Mouse (Mus musculus) hindbrain, embryonic 16.5 days (tissue): ENCODE data around the gene Poc1a. TPM values are rescaled to one million over a fixed set of nuclear protein-coding genes. Genes with fewer than 3 reads are reported as not detected.

Experiments used
- ATAC-seq: fragments of 200-750 bp; cut with Nextera tagmentation; 2 replicates; pipeline ENCODE4 v1.8.0; 2017; ENCODE audit warnings: moderate TSS enrichment, moderate library complexity
- H3K27ac ChIP-seq: fragments of 300-500 bp; sonication (generic); 2 replicates; pipeline ENCODE4 v1.5.1; 2014; ENCODE audit warnings: low read depth, mild to moderate bottlenecking, control low read depth, low read length, moderate library complexity
- H3K27me3 ChIP-seq: fragments of 300-500 bp; sonication (generic); replicated peaks from 2 replicates; pipeline ENCODE4 v1.6.1; 2014; ENCODE audit warnings: low read length; ENCODE audit not compliant: control insufficient read depth, insufficient read depth
- H3K36me3 ChIP-seq: fragments of 300-500 bp; sonication (generic); 2 replicates; pipeline ENCODE4 v1.6.1; 2014; ENCODE audit warnings: mild to moderate bottlenecking, low read length, moderate library complexity, mixed read lengths; ENCODE audit not compliant: control insufficient read depth, insufficient read depth
- H3K4me1 ChIP-seq: fragments of 300-500 bp; sonication (generic); 2 replicates; pipeline ENCODE4 v1.6.1; 2014; ENCODE audit warnings: low read depth, low read length; ENCODE audit not compliant: control insufficient read depth, insufficient read depth
- H3K4me2 ChIP-seq: fragments of 300-500 bp; sonication (generic); 2 replicates; pipeline ENCODE4 v1.6.1; 2014; ENCODE audit warnings: mild to moderate bottlenecking, low read length, control low read depth, moderate library complexity
- H3K4me3 ChIP-seq: fragments of 300-500 bp; sonication (generic); 2 replicates; pipeline ENCODE4 v1.5.1; 2014; ENCODE audit warnings: mild to moderate bottlenecking, low read length, control low read depth, moderate library complexity
- H3K9ac ChIP-seq: fragments of 300-500 bp; sonication (generic); 2 replicates; pipeline ENCODE4 v1.6.1; 2014; ENCODE audit warnings: low read depth, mild to moderate bottlenecking, control low read depth, low read length, moderate library complexity
- H3K9me3 ChIP-seq: fragments of 300-500 bp; sonication (generic); 2 replicates; pipeline ENCODE4 v1.6.1; 2014; ENCODE audit warnings: mild to moderate bottlenecking, low read length, moderate library complexity; ENCODE audit not compliant: control insufficient read depth
- WGBS: fragments of 180-500 bp; shearing (Covaris S2); extraction: QIAGEN DNeasy Blood & Tissue Kit; methylation state at CpG from one replicate; pipeline ENCODE4 v1.1.7; 2014; 5-methylcytosine and 5-hydroxymethylcytosine counted together
- polyA plus RNA-seq: library from polyadenylated mRNA; unstranded; fragments of >200 nt; fragmentation: Nextera tagmentation; extraction: Ambion mirVana; gene quantifications from 2 replicates; pipeline ENCODE4 v1.2.1, GENCODE M21; 2015

Gene Poc1a
- polyA plus RNA-seq, 1 experiment from 2014 or later = 8.9 TPM

DNA sequence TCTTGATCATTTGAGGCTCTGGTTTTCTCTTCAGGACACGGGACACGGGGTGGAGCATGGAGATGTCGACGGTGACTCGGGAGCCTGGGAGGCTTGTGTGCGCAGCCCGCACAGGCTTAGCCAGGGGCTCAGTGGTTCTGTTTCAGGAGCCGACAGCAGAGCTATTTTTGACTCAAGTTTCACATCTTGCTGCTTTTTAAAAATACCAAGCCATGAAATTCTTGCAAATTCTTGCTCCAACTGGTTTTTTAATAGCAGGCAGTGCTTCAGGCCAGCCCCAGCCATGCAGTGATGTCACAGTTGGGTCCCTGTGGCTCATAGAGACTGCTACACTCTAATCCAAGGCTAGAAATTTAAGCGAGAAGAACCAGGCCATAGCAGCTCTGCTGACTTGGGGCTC lies 56.8 kb downstream of the Poc1a start:
- WGBS = 88% methylated on average over 9 of the region's 9 CpGs

DNA sequence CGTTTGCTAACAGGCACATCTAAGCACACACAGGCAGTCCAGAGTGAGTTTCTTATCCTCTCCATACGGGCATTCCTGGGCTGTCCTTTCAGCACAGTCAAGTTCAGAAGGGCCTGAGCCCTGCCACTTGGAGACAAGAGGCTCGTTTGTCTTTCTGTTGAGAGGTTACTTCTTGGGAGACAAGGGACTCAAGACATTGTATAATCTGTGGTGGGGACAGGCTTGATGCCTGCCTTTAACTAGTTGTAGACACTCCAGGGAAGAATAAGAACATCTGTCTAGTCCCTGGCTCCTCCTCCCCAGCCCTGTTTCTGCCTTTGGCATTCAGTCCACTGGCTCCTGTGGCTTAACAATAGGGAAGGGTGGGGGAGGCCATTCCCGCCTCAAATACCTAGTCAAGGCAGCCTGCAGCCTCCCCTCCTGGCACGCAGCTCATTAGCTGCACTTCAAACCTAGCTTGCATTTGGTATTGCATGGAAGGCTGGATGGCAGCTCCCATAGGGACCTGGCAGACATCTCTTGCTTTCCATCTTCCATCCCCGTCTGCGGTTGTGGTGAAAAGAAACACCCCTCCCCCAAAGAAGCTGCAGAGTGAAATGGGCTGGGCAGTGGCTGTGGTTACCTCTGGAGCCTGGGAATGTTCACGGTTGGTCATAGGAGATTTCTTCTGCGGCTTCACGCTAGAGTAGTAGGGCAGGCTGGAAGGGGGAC lies 57.8 kb downstream of the Poc1a start:
- Histone ChIP-seq H3K4me3 (no peak overlapping the region), H3K9ac (peak overlapping the region; percentile 35), H3K4me1 (peaks cover 11% of the 10 kb centered on the region), H3K9me3 (no peaks in the 10 kb centered on the region), H3K27me3 (no peaks in the 10 kb centered on the region), H3K4me2 (no peak overlapping the region), H3K36me3 (no peaks in the 10 kb centered on the region), H3K27ac (peak overlapping the region; percentile 31)
- 11% methylated on average over 10 of the region's 10 CpGs for WGBS
- peak; percentile 41; the same call in 1 of the 2 replicates for ATAC-seq

More for the DNA sequence above, 56.8 kb downstream of the Poc1a start:
- no peak for ATAC-seq
- no peaks in the 10 kb centered on the region for H3K9me3 ChIP-seq
- peaks cover 11% of the 10 kb centered on the region for H3K4me1 ChIP-seq
- H3K36me3 ChIP-seq = no peaks in the 10 kb centered on the region
- no peak overlapping the region for H3K27ac ChIP-seq
- no peak overlapping the region for H3K9ac ChIP-seq
- no peak overlapping the region for H3K4me3 ChIP-seq
- H3K27me3 ChIP-seq = no peaks in the 10 kb centered on the region
- no peak overlapping the region for H3K4me2 ChIP-seq

DNA sequence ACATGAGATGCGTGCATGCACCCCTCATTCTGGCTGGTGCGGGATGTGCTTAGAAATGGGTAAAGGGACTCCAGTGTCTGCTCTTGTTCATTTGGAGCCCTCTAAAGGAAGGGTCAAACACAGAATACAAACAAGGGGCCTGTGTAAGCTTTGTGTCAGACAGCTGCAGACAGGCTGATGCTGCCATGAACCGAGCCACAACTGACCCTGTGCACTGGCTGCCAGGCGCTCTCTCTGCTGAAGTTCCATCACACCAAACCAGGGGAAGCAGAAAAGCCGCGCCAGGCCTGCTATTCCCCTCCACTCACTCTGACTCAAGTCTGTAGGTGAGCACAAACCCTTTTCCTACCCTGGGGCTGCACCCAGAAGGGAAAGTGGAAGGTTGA lies 58.3 kb downstream of the Poc1a start:
- H3K4me2 ChIP-seq = no peak overlapping the region
- WGBS = 44% methylated on average over 6 of the region's 6 CpGs
- H3K9ac ChIP-seq = peak overlapping the region; percentile 35

DNA sequence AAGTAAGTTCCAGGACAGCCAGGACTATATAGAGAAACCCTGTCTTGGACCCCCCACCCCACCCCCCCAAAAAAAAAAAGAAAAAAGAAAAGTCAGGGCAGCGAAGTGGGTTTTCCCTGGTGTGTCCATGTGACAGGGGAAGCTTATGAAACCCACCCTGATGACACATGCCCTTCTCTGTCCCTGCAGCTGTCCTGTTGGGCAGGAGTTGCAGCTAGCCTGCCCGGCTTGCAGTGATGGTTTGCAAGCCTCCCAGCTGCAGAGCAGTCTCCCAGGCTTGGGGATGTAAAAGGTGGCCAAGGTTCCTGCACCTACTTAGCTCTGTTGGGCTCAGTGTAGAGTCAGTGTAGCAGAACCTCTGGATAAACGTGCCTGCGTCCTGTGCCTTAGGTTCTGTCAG lies 58.9 kb downstream of the Poc1a start:
- H3K4me2 ChIP-seq = no peak overlapping the region
- H3K27me3 ChIP-seq = no peaks in the 10 kb centered on the region
- H3K27ac ChIP-seq = no peak overlapping the region
- no peak for ATAC-seq
- no peaks in the 10 kb centered on the region for H3K9me3 ChIP-seq
- no peak overlapping the region for H3K4me3 ChIP-seq
- no peak overlapping the region for H3K9ac ChIP-seq
- H3K4me1 ChIP-seq = peaks cover 12% of the 10 kb centered on the region
- 85% methylated on average over 4 of the region's 4 CpGs for WGBS
- H3K36me3 ChIP-seq = no peaks in the 10 kb centered on the region

More for the DNA sequence above, 58.3 kb downstream of the Poc1a start:
- H3K4me1 ChIP-seq = peaks cover 11% of the 10 kb centered on the region
- H3K4me3 ChIP-seq = no peak overlapping the region
- H3K9me3 ChIP-seq = no peaks in the 10 kb centered on the region
- ATAC-seq = peak; percentile 32; the same call in 1 of the 2 replicates
- H3K27me3 ChIP-seq = no peaks in the 10 kb centered on the region
- no peaks in the 10 kb centered on the region for H3K36me3 ChIP-seq
- H3K27ac ChIP-seq = peak overlapping the region; percentile 31; the same call in 1 of the 2 replicates

DNA sequence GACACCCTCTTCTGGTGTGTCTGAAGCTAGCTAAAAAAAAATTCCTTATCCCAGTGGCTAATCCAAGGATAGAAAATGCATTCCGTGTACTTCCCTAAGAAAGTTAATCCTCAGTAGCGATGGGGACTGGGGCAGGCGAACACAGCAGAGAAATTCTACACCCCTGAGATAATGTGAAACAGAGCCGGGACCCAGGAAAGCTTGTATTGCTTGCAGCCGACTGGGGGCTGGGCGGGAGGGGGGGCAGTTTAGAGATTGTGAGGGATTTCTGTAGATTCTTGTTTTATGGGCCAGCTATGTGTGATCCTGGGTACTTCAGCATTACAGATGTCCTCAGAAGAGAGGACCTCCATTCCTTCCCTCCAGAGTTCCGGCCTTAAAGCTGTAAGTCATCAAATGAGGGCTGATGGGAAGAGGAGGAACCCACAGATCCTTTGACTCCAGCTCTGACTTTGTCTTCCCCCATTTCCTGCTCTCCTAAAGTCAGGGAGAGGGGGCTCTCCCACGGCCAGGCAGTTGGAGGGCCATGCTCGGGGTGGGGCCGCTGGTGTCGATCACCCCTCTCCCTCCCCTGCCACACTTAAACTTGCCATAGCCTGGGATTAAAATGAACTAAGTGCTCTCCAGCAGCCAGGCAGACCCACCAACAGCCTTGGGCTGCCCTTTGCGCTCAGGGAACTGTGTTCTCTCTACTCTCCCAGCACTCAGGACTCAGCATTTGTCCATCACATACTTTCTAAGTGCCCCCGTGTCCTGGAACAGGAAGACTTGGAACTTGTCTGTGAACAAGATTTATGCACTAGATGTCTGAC lies 59.8 kb downstream of the Poc1a start:
- Histone ChIP-seq H3K9me3 (no peaks in the 10 kb centered on the region), H3K4me2 (no peak overlapping the region), H3K9ac (no peak overlapping the region), H3K36me3 (no peaks in the 10 kb centered on the region), H3K4me3 (no peak overlapping the region), H3K27me3 (no peaks in the 10 kb centered on the region), H3K4me1 (peaks cover 17% of the 10 kb centered on the region), H3K27ac (no peak overlapping the region)
- ATAC-seq = no peak
- WGBS = 76% methylated on average over 13 of the region's 13 CpGs

DNA sequence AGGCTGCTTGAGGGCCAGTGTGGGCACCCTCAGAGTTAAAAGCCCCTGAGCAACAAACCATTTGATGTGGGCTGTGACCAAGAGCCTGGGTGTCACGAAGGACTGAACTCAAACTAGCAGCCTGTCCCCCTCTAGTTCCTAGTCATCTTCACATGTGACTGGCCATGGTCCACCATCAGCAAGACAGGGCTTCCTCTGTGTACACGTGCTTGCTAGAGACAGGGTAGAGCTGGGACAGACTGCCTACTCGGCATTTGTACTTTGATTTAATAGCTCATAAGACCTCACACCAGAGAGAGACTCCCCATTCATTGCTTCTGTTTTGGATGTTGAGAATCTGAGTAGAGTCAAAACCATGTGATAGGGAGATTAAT lies 60.4 kb downstream of the Poc1a start:
- ATAC-seq = no peak
- Histone ChIP-seq H3K4me1 (peaks cover 17% of the 10 kb centered on the region), H3K36me3 (no peaks in the 10 kb centered on the region), H3K4me3 (no peak overlapping the region), H3K9me3 (no peaks in the 10 kb centered on the region), H3K4me2 (no peak overlapping the region), H3K27ac (no peak overlapping the region), H3K27me3 (no peaks in the 10 kb centered on the region), H3K9ac (no peak overlapping the region)
- 78% methylated on average over 3 of the region's 3 CpGs for WGBS

DNA sequence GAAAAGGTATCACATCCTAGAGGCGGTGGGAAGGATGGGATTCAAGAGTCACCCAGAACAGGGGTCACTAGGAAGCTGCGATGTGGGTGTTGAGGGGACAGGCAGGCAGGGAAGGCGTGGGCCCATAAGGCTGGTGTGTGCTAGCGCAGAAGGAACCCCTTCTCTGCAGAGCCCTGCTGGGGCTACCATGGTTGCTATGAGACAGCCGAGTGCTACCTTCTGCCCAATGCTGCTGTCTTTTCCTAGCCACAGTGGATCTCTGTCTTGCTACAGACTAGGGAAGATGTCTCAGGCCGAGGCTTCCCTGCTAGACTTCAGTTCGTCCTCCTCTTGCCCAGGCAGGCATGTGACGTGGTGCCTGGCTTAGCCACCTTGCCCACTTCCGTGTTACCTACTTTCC lies 61.7 kb downstream of the Poc1a start:
- H3K4me3 ChIP-seq = no peak overlapping the region
- H3K27me3 ChIP-seq = no peaks in the 10 kb centered on the region
- H3K4me2 ChIP-seq = no peak overlapping the region
- no peak overlapping the region for H3K9ac ChIP-seq
- H3K4me1 ChIP-seq = peaks cover 17% of the 10 kb centered on the region
- H3K9me3 ChIP-seq = no peaks in the 10 kb centered on the region
- H3K36me3 ChIP-seq = no peaks in the 10 kb centered on the region
- H3K27ac ChIP-seq = no peak overlapping the region
- ATAC-seq = no peak
- WGBS = 84% methylated on average over 9 of the region's 9 CpGs

DNA sequence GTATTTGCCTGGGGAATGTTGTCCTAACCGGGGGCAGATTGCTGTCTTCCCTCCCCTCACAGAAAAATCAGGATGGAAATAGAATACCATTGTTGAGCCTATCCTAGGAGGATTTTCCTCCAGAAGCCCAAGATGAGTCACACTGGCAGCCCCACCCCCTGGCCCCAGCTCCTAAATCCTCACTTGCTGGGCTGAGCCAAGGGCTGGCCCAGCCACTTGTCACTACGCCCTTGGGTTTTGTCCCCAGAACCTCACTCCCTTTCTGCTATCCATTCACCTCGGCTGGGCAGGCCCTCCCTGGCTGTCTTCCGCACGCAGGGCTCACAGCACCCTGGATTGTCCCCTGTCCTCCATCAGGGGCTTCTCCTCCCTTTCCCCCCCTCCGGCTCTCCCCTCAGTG lies 64.3 kb downstream of the Poc1a start:
- no peak overlapping the region for H3K9ac ChIP-seq
- H3K27ac ChIP-seq = no peak overlapping the region
- no peak for ATAC-seq
- no peak overlapping the region for H3K4me2 ChIP-seq
- no peak overlapping the region for H3K4me3 ChIP-seq
- WGBS = 46% methylated on average over 6 of the region's 6 CpGs
- H3K36me3 ChIP-seq = no peaks in the 10 kb centered on the region
- H3K4me1 ChIP-seq = peaks cover 5% of the 10 kb centered on the region; the same call in 1 of the 2 replicates
- no peaks in the 10 kb centered on the region for H3K27me3 ChIP-seq
- H3K9me3 ChIP-seq = no peaks in the 10 kb centered on the region

DNA sequence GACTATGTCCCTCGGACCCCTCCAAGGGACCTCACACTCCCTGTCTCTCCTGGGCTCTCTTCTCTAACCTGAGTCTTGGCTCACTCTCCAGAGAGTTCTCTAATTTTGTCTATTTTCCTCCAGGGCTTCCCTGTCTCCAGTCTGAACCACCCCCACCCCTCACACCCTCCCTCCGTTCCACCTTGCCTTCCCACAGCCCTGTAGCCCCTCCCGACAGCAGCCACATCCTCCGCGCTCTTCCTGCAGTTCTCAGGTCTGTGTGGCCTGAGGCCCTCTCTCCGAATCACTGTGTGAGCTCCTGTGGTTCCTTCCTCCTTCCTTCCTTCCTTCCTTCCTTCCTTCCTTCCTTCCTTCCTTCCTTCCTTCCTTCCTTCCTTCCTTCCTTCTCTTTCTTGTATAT lies 64.8 kb downstream of the Poc1a start:
- H3K36me3 ChIP-seq = no peaks in the 10 kb centered on the region
- no peak overlapping the region for H3K9ac ChIP-seq
- peaks cover 5% of the 10 kb centered on the region; the same call in 1 of the 2 replicates for H3K4me1 ChIP-seq
- no peaks in the 10 kb centered on the region for H3K27me3 ChIP-seq
- no peak overlapping the region for H3K27ac ChIP-seq
- WGBS = 59% methylated on average over 6 of the region's 6 CpGs
- H3K4me3 ChIP-seq = no peak overlapping the region
- H3K9me3 ChIP-seq = no peaks in the 10 kb centered on the region
- no peak overlapping the region for H3K4me2 ChIP-seq
- ATAC-seq = no peak
